Mouse (Mus musculus): ENCODE measurements around the gene Saysd1. TPM values are rescaled to one million over a fixed set of nuclear protein-coding genes. Genes with fewer than 3 reads are reported as not detected.

Saysd1 gene
- total RNA-seq, 1 experiment, result 7.2 TPM

- Histone ChIP-seq H3K4me1 (ENCODE audit: control insufficient read depth in 2 of 2, insufficient read depth in 2 of 2, low read length in 2 of 2, poor library complexity in 1 of 2) (peaks cover 10 to 43% of the 10 kb centered on the region in 2 experiments), H3K4me3 (ENCODE audit: insufficient read depth in 1 of 2, low read depth in 1 of 2, low read length in 2 of 2, poor library complexity in 1 of 2, severe bottlenecking in 1 of 2) (no peak overlapping the region), H3K9ac (ENCODE audit: insufficient read depth, low read depth, low read length, poor library complexity, severe bottlenecking) (no peak overlapping the region), H3K36me3 (ENCODE audit: control insufficient read depth, insufficient read depth, low read length, poor library complexity, severe bottlenecking) (peaks cover 32% of the 10 kb centered on the region), H3K9me3 (ENCODE audit: control insufficient read depth, insufficient read depth, low read depth, low read length) (no peaks in the 10 kb centered on the region), H3K27ac (ENCODE audit: insufficient read depth, low read depth, low read length, poor library complexity, severe bottlenecking) (no peak overlapping the region)
- TF ChIP-seq ZC3H11A (IDR thresholded peaks at IDR 0.05; ENCODE audit: borderline replicate concordance, low read depth, low read length), result no peak
- no peak for TF ChIP-seq MAFK (IDR thresholded peaks at IDR 0.05; ENCODE audit: insufficient read depth, low read depth, low read length)
- no peak for TF ChIP-seq ZNF384 (IDR thresholded peaks at IDR 0.05; ENCODE audit: low read depth, low read length)
- no peak for TF ChIP-seq CHD2 (IDR thresholded peaks at IDR 0.05; ENCODE audit: low read depth, low read length)
- TF ChIP-seq HCFC1 (IDR thresholded peaks at IDR 0.05; ENCODE audit: borderline replicate concordance, insufficient read depth, low read length), result no peak
- in situ Hi-C loops (cut with MboI; ENCODE audit: low sequenced_read_pairs in 2 of 2, unreplicated experiment in 2 of 2), result loop anchor here in 1 of 2 experiments (10.0 kb wide), 1 partner anchor 53 kb away; no protein-coding TSS in a partner anchor
- DNase-seq (ENCODE audit: low read depth, low spot score), result no peak
Observed at GRCm38 (mm10) chr14:20157595-20157994, 19.3 kb upstream of the Saysd1 start.

- Histone ChIP-seq H3K4me3 (ENCODE audit: insufficient read depth in 1 of 2, low read depth in 1 of 2, low read length in 2 of 2, poor library complexity in 1 of 2, severe bottlenecking in 1 of 2) (no peak overlapping the region), H3K27ac (ENCODE audit: insufficient read depth, low read depth, low read length, poor library complexity, severe bottlenecking) (no peak overlapping the region), H3K9me3 (ENCODE audit: control insufficient read depth, insufficient read depth, low read depth, low read length) (no peaks in the 10 kb centered on the region), H3K36me3 (ENCODE audit: control insufficient read depth, insufficient read depth, low read length, poor library complexity, severe bottlenecking) (peaks cover 39% of the 10 kb centered on the region), H3K9ac (ENCODE audit: insufficient read depth, low read depth, low read length, poor library complexity, severe bottlenecking) (no peak overlapping the region), H3K4me1 (ENCODE audit: control insufficient read depth in 2 of 2, insufficient read depth in 2 of 2, low read length in 2 of 2, poor library complexity in 1 of 2) (peaks cover 10 to 40% of the 10 kb centered on the region in 2 experiments)
- no peak for DNase-seq (ENCODE audit: low read depth, low spot score)
- in situ Hi-C loops (cut with MboI; ENCODE audit: low sequenced_read_pairs in 2 of 2, unreplicated experiment in 2 of 2), result loop anchor here in 1 of 2 experiments (10.0 kb wide), 1 partner anchor 51 kb away; no protein-coding TSS in a partner anchor
- TF ChIP-seq MAFK (IDR thresholded peaks at IDR 0.05; ENCODE audit: insufficient read depth, low read depth, low read length) (no peak), HCFC1 (IDR thresholded peaks at IDR 0.05; ENCODE audit: borderline replicate concordance, insufficient read depth, low read length) (no peak), CHD2 (IDR thresholded peaks at IDR 0.05; ENCODE audit: low read depth, low read length) (no peak), ZNF384 (IDR thresholded peaks at IDR 0.05; ENCODE audit: low read depth, low read length) (no peak), ZC3H11A (IDR thresholded peaks at IDR 0.05; ENCODE audit: borderline replicate concordance, low read depth, low read length) (no peak)
Observed at GRCm38 (mm10) chr14:20155718-20156117, 17.4 kb upstream of the Saysd1 start.

- H3K4me1 ChIP-seq (ENCODE audit: control insufficient read depth in 2 of 2, insufficient read depth in 2 of 2, low read length in 2 of 2, poor library complexity in 1 of 2), result peaks cover 10 to 38% of the 10 kb centered on the region in 2 experiments
- no peaks in the 10 kb centered on the region for H3K9me3 ChIP-seq (ENCODE audit: control insufficient read depth, insufficient read depth, low read depth, low read length)
- in situ Hi-C loops (cut with MboI; ENCODE audit: low sequenced_read_pairs in 2 of 2, unreplicated experiment in 2 of 2), result loop anchor here in 1 of 2 experiments (10.0 kb wide), 1 partner anchor 50 kb away; no protein-coding TSS in a partner anchor
- TF ChIP-seq ZC3H11A (IDR thresholded peaks at IDR 0.05; ENCODE audit: borderline replicate concordance, low read depth, low read length) (no peak), HCFC1 (IDR thresholded peaks at IDR 0.05; ENCODE audit: borderline replicate concordance, insufficient read depth, low read length) (no peak), CHD2 (IDR thresholded peaks at IDR 0.05; ENCODE audit: low read depth, low read length) (no peak), MAFK (IDR thresholded peaks at IDR 0.05; ENCODE audit: insufficient read depth, low read depth, low read length) (no peak), ZNF384 (IDR thresholded peaks at IDR 0.05; ENCODE audit: low read depth, low read length) (no peak)
- no peak for DNase-seq (ENCODE audit: low read depth, low spot score)
- H3K27ac ChIP-seq (ENCODE audit: insufficient read depth, low read depth, low read length, poor library complexity, severe bottlenecking), result no peak overlapping the region
- H3K4me3 ChIP-seq (ENCODE audit: insufficient read depth in 1 of 2, low read depth in 1 of 2, low read length in 2 of 2, poor library complexity in 1 of 2, severe bottlenecking in 1 of 2), result no peak overlapping the region
- H3K9ac ChIP-seq (ENCODE audit: insufficient read depth, low read depth, low read length, poor library complexity, severe bottlenecking), result no peak overlapping the region
- H3K36me3 ChIP-seq (ENCODE audit: control insufficient read depth, insufficient read depth, low read length, poor library complexity, severe bottlenecking), result peaks cover 38% of the 10 kb centered on the region
Observed at GRCm38 (mm10) chr14:20154937-20155336, 16.6 kb upstream of the Saysd1 start.

GRCm38 (mm10) chr14:20154245-20154644 lies 15.9 kb upstream of the Saysd1 start:
- no peak for DNase-seq (ENCODE audit: low read depth, low spot score)

More at GRCm38 (mm10) chr14:20154245-20154644, 15.9 kb upstream of the Saysd1 start:
- H3K9ac ChIP-seq (ENCODE audit: insufficient read depth, low read depth, low read length, poor library complexity, severe bottlenecking), result no peak overlapping the region
- H3K36me3 ChIP-seq (ENCODE audit: control insufficient read depth, insufficient read depth, low read length, poor library complexity, severe bottlenecking), result peaks cover 42% of the 10 kb centered on the region
- in situ Hi-C loops (cut with MboI; ENCODE audit: low sequenced_read_pairs in 2 of 2, unreplicated experiment in 2 of 2), result loop anchor here in 1 of 2 experiments (10.0 kb wide), 1 partner anchor 49 kb away; no protein-coding TSS in a partner anchor
- H3K9me3 ChIP-seq (ENCODE audit: control insufficient read depth, insufficient read depth, low read depth, low read length), result no peaks in the 10 kb centered on the region
- H3K4me3 ChIP-seq (ENCODE audit: insufficient read depth in 1 of 2, low read depth in 1 of 2, low read length in 2 of 2, poor library complexity in 1 of 2, severe bottlenecking in 1 of 2), result no peak overlapping the region
- peaks cover 8 to 37% of the 10 kb centered on the region in 2 experiments for H3K4me1 ChIP-seq (ENCODE audit: control insufficient read depth in 2 of 2, insufficient read depth in 2 of 2, low read length in 2 of 2, poor library complexity in 1 of 2)
- no peak for TF ChIP-seq ZC3H11A (IDR thresholded peaks at IDR 0.05; ENCODE audit: borderline replicate concordance, low read depth, low read length)
- TF ChIP-seq HCFC1 (IDR thresholded peaks at IDR 0.05; ENCODE audit: borderline replicate concordance, insufficient read depth, low read length), result no peak
- no peak for TF ChIP-seq MAFK (IDR thresholded peaks at IDR 0.05; ENCODE audit: insufficient read depth, low read depth, low read length)
- TF ChIP-seq CHD2 (IDR thresholded peaks at IDR 0.05; ENCODE audit: low read depth, low read length), result no peak
- TF ChIP-seq ZNF384 (IDR thresholded peaks at IDR 0.05; ENCODE audit: low read depth, low read length), result no peak
- no peak overlapping the region for H3K27ac ChIP-seq (ENCODE audit: insufficient read depth, low read depth, low read length, poor library complexity, severe bottlenecking)

Measured in ES-E14 (cell line).